Mouse (Mus musculus): ENCODE data around the gene Aff4. TPM values are rescaled to one million over a fixed set of nuclear protein-coding genes. Genes with fewer than 3 reads are reported as not detected.

Gene Aff4
- 15.7 TPM for polyA plus RNA-seq (2017; shearing (Covaris generic))

GRCm38 (mm10) chr11:53350291-53351223, at the start of gene Aff4:
Gene Aff4 (plus strand): TSS chr11:53350833.

DNA sequence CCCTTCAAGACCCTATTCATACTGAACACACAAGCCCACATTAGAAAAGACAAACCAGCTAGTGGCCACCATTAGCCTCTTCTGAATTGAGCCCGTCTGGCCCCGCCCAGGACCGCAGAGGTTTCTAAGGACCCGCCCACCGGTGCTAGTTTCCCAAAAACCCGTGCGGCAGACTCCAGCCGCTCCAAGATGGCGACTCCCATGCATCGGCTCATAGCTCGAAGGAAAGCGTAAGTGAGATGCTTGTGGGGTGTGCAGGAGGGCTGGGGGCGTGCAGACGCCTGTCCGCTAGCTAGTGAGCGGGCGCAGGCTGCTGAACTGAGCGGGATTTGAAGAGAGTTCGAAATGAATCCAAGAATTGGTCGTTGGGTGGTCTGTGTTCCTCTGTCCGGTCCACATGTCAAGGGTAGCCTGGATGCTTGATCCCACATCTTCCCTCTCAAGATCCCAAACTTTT, 26.1 kb upstream of the Aff4 start, which contains the start of gene Zcchc10:
Zcchc10 (plus strand) TSS at position 168 of the 457 bp plus-strand sequence.

GRCm38 (mm10) chr11:53423036-53423435, 72.4 kb downstream of the Aff4 start, which contains the start of gene Leap2:
Gene Leap2 (minus strand): TSS chr11:53423170.

DNA sequence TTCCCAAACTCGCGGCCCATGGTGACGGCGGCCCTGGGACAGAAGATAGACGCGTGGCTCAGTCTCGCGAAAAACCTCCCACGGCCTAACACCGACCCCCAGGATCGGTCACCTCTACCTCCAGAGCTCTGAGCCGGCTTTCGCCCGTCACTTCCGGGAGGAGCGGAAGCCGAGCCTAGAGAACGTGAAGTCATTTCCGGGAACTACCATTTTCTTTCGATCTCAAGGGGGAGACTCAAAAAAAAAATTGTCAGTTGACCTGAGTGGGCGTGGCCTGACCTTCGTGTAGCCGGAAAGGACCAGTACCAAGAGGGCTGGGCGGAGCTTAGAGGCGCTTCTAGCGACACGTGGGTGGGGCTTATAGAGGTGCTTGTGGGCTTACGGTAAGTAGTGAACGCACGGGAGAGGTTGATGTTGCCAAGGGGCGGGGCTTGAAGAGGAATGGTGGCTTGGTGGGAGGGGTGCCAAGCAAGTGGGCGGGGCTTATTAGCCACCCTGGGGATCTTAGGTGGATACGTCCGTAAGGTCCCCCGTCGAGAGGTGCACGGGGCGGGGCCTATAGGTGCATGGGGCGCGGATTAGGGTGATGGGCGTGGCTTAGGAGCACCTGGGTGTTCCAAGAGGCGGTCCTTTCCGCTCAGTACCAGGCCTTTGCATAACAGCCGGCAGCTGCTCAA, 80.2 kb downstream of the Aff4 start, which contains the start of the genes Uqcrq and Gdf9:
Uqcrq (minus strand) TSS at position 162 of the 677 bp plus-strand sequence.
Gdf9 (plus strand) TSS at position 354 of the 677 bp plus-strand sequence.

DNA sequence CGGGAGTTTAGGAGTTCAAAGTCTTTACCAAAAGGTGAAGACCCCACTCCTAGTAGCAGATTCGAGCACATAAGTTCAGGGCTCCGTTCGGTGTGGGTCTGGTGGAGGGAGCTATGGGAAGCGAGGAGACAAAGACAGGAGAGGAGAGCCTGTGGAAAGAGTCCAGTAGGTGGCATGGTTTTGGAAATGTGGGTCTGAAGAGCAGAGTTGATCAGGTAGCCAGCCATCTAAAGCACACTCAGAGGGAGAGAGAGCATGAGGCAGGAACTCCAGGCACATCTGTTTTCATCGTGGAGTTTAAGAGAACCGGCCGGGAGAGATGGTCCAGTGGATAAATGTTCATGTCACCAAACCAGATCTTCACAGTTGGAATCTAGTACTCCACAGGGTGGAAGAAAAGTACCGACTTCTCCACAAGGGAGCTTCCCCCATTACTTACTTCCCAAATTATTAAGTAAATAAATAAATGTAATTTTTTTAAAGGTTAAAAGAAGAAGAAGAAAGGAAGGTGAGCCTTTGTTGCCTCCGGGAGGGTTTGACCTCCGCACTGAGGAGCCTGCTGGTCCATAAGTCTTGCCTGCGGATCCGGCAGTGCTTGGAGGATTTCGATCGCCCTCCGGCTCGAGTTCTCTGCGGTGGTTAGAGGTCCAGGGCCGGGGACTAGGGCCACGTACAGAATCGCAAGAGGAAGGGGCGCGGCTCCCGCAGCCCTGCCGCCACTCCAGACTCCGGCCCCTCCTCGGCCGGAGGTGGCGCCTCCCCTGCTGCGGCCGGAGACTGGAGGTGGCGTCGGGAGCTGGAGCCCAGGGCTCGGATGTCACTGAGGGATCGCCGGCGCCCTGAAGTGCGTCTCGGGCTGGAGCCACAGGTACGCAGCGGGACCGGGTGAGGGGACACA, 106.1 kb downstream of the Aff4 start, which contains the start of the genes Gm10447 and Shroom1:
Gm10447 (minus strand) TSS at position 637 of the 898 bp plus-strand sequence.
Shroom1 (plus strand) TSS at position 732 of the 898 bp plus-strand sequence.

GRCm38 (mm10) chr11:53469968-53470695, 119.5 kb downstream of the Aff4 start, which contains the start of gene Gm9837:
Gene Gm9837 (minus strand): TSS chr11:53470479.

Other genes with a start within 250 kb of the Aff4 start
- 33.1 TPM for gene Hspa4, start 50.4 kb upstream of the Aff4 start, polyA plus RNA-seq (2017; shearing (Covaris generic))
- 36.2 TPM for gene Zcchc10, start 26.2 kb upstream of the Aff4 start, polyA plus RNA-seq (2017; shearing (Covaris generic))
- not detected for gene Leap2, start 72.3 kb downstream of the Aff4 start, polyA plus RNA-seq (2017; shearing (Covaris generic))
- gene Uqcrq, start 80.0 kb downstream of the Aff4 start, polyA plus RNA-seq (2017; shearing (Covaris generic)) = 310 TPM
- 0.48 TPM for gene Gdf9, start 80.2 kb downstream of the Aff4 start, polyA plus RNA-seq (2017; shearing (Covaris generic))
- not detected for gene Gm10447, start 106.3 kb downstream of the Aff4 start, polyA plus RNA-seq (2017; shearing (Covaris generic))
- not detected for gene Shroom1, start 106.4 kb downstream of the Aff4 start, polyA plus RNA-seq (2017; shearing (Covaris generic))
- not detected for gene Gm9837, start 119.6 kb downstream of the Aff4 start, polyA plus RNA-seq (2017; shearing (Covaris generic))
- gene Gm9945, start 129.3 kb downstream of the Aff4 start, polyA plus RNA-seq (2017; shearing (Covaris generic)) = not detected
- not detected for gene Sowaha, start 129.4 kb downstream of the Aff4 start, polyA plus RNA-seq (2017; shearing (Covaris generic))
- gene Sept8, start 168.4 kb downstream of the Aff4 start, polyA plus RNA-seq (2017; shearing (Covaris generic)) = 1.6 TPM
- gene Kif3a, start 216.5 kb downstream of the Aff4 start, polyA plus RNA-seq (2017; shearing (Covaris generic)) = 20.2 TPM

Measured in inflammation-experienced regulatory T-cells, adult 16 weeks (primary cell).